Mouse (Mus musculus): Measurements from ENCODE around the gene Gm20823.
"Not testable (repeated sequence)": the region's sequence is repeated elsewhere in the genome, so short reads cannot be mapped to it uniquely, and the experiment has no call there.

Gm20823 gene

DNA sequence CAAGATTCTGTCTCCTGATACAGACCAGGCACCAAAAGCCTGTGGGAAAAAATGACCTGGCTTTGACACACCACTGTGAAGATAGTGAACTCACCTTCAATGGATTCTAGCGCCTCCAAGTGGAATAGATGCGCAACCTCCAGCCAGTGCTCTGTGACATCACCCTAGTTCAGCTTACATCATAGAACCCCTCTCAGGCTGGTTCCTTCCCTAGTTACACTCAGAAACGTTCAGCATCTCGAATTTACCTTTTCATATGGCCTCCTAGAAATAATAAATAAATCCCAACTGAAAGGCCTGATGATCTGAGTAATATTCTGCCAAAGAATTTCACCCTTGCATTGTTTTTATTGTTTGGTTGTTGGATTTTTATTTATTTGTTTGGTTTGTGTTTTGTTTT, at the start of gene Gm20823:
Gm20823 (minus strand) TSS at position 101 of the 400 bp plus-strand sequence.
- not testable (repeated sequence) for DNase-seq (ENCODE audit: low spot score)

Measured in spleen, adult 12 weeks (tissue).